Mouse (Mus musculus) ES-E14 (cell line): ENCODE measurements around the gene Gramd1c.

ENCODE experiments used
- CHD2 ChIP-seq: IDR thresholded peaks from 2 replicates; pipeline ENCODE4 v1.6.1; 2014; ENCODE audit warnings: mild to moderate bottlenecking, low read depth, low read length, inconsistent platforms
- ZC3H11A ChIP-seq: IDR thresholded peaks from 2 replicates; pipeline ENCODE4 v1.6.1; 2012; ENCODE audit warnings: low read depth, mild to moderate bottlenecking, inconsistent platforms, low read length, borderline replicate concordance
- ZNF384 ChIP-seq: IDR thresholded peaks from 2 replicates; pipeline ENCODE4 v1.6.1; 2012; ENCODE audit warnings: low read depth, low read length, inconsistent platforms

DNA sequence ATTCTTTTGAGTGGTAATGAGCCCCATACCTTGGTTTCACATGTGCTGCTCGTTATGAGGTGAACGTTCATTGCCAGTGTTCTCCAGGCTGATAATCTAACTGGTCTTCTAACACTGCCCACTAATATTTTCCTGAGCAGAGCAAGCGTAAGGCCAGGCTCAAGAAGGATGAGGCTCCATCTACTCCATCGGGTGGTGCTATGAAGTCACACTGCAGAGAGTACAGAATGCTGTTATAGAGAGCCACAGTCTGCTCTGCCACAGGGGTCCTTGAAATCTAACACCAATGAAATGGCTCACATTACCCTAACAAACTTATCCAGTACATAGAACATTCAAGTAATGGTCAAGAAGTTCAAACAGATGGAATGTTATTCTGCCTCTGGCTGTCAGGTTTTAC is 105.1 kb downstream of the Gramd1c start:
- TF ChIP-seq CHD2 (no peak), ZC3H11A (no peak), ZNF384 (no peak)
